Mouse (Mus musculus) erythroblast, embryonic 14.5 days (primary cell): ENCODE measurements around the gene Wnt7b.

ENCODE experiments used
- GATA1 ChIP-seq: IDR thresholded peaks from 2 replicates; pipeline ENCODE4 v1.6.1; 2012; ENCODE audit warnings: low read length, inconsistent platforms, mixed read lengths
- TAL1 ChIP-seq: IDR thresholded peaks from 3 replicates; pipeline ENCODE4 v1.6.1; 2012; ENCODE audit warnings: low read length, inconsistent platforms, mixed read lengths

DNA sequence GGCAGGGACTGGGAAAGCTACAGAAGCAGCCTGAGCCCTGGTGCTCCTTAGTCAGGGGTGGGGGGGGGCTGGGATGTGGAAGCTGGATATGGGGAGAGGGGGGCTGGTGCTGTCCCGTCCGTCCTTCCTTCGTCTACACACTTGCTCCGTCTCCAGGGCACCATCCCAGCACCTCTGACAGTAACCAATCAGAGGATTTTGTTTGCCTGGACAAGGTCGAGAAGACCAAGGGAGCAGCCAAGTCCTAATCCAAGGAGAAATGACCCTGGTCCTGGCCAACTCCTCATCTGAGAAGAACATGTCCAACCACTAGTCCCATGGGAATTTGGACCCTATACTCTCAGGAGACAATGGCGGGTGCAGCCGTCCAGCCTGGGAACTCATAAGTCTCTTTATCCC lies 18.4 kb upstream of the Wnt7b start:
- TF ChIP-seq TAL1 (no peak), GATA1 (no peak)
